Mouse (Mus musculus) thymus, postnatal 25 days (tissue): ENCODE measurements around the gene Prr13.

ENCODE experiments used
- DNase-seq: peaks from one replicate; pipeline ENCODE4 v3.0.0; 2022

Prr13 gene

GRCm38 (mm10) chr15:102461430-102462075 lies 2.7 kb downstream of the Prr13 start:
- DNase-seq: no peak

GRCm38 (mm10) chr15:102463666-102464065 lies 4.8 kb downstream of the Prr13 start:
- DNase-seq: no peak

GRCm38 (mm10) chr15:102468675-102469370 lies 10.0 kb downstream of the Prr13 start:
- DNase-seq: no peak

- DNase-seq: peak; percentile 95
Observed at GRCm38 (mm10) chr15:102470183-102470604, 11.4 kb downstream of the Prr13 start, which contains the start of gene Pcbp2. Pcbp2 (plus strand) TSS chr15:102470539.

GRCm38 (mm10) chr15:102470605-102471294 lies 11.9 kb downstream of the Prr13 start:
- peak; percentile 86 for DNase-seq

- no peak for DNase-seq
Observed at GRCm38 (mm10) chr15:102471295-102471645, 12.4 kb downstream of the Prr13 start.

- no peak for DNase-seq
Observed at GRCm38 (mm10) chr15:102471727-102472126, 12.9 kb downstream of the Prr13 start.

- no peak for DNase-seq
Observed at GRCm38 (mm10) chr15:102473246-102473645, 14.4 kb downstream of the Prr13 start.

GRCm38 (mm10) chr15:102474520-102474919 lies 15.7 kb downstream of the Prr13 start:
- no peak for DNase-seq

- no peak for DNase-seq
Observed at GRCm38 (mm10) chr15:102483136-102483535, 24.3 kb downstream of the Prr13 start.

GRCm38 (mm10) chr15:102485853-102486252 lies 27.0 kb downstream of the Prr13 start:
- no peak for DNase-seq

GRCm38 (mm10) chr15:102487664-102488063 lies 28.8 kb downstream of the Prr13 start:
- DNase-seq: no peak

GRCm38 (mm10) chr15:102498322-102498721 lies 39.5 kb downstream of the Prr13 start:
- no peak for DNase-seq

- DNase-seq: no peak
Observed at GRCm38 (mm10) chr15:102499370-102499769, 40.5 kb downstream of the Prr13 start.

GRCm38 (mm10) chr15:102499851-102500250 lies 41.0 kb downstream of the Prr13 start:
- no peak for DNase-seq

GRCm38 (mm10) chr15:102500479-102500878 lies 41.7 kb downstream of the Prr13 start:
- no peak for DNase-seq

GRCm38 (mm10) chr15:102501084-102501814 lies 42.4 kb downstream of the Prr13 start:
- no peak for DNase-seq

GRCm38 (mm10) chr15:102502254-102502840 lies 43.5 kb downstream of the Prr13 start:
- no peak for DNase-seq

- no peak for DNase-seq
Observed at GRCm38 (mm10) chr15:102503447-102503846, 44.6 kb downstream of the Prr13 start, which contains the start of gene Gm10337. Gm10337 (plus strand) TSS chr15:102503722.

- DNase-seq: no peak
Observed at GRCm38 (mm10) chr15:102503924-102504782, 45.3 kb downstream of the Prr13 start.

GRCm38 (mm10) chr15:102505073-102505769 lies 46.4 kb downstream of the Prr13 start:
- no peak for DNase-seq
